Mouse (Mus musculus) embryonic facial prominence, embryonic 11.5 days (tissue): Measurements from ENCODE around the gene Dlat. TPM values are rescaled to one million over a fixed set of nuclear protein-coding genes. Genes with fewer than 3 reads are reported as not detected.

Source experiments
- ATAC-seq: fragments of 200-750 bp; cut with Nextera tagmentation; replicated peaks from 2 replicates; pipeline ENCODE4 v1.8.0; 2017; ENCODE audit warnings: low read depth; ENCODE audit not compliant: insufficient number of reproducible peaks, low FRiP score, low TSS enrichment
- DNase-seq: peaks from one replicate; pipeline ENCODE4 v3.0.0-alpha.2; 2015; ENCODE audit warnings: low spot score
- H3K27ac ChIP-seq: fragments of 300-500 bp; sonication (generic); replicated peaks from 2 replicates; pipeline ENCODE4 v1.5.1; 2014; ENCODE audit warnings: mild to moderate bottlenecking, low read depth, low read length, control low read depth
- H3K27me3 ChIP-seq: fragments of 300-500 bp; sonication (generic); 2 replicates; pipeline ENCODE4 v1.6.1; 2014; ENCODE audit warnings: mild to moderate bottlenecking, low read length, moderate library complexity, mixed read lengths; ENCODE audit not compliant: control insufficient read depth, insufficient read depth
- H3K36me3 ChIP-seq: fragments of 300-500 bp; sonication (generic); replicated peaks from 2 replicates; pipeline ENCODE4 v1.6.1; 2014; ENCODE audit warnings: low read depth, mild to moderate bottlenecking, low read length, moderate library complexity, mixed read lengths; ENCODE audit not compliant: control insufficient read depth, insufficient read depth
- H3K4me1 ChIP-seq: fragments of 300-500 bp; sonication (generic); 2 replicates; pipeline ENCODE4 v1.6.1; 2014; ENCODE audit warnings: low read length, mixed read lengths; ENCODE audit not compliant: control insufficient read depth, insufficient read depth
- H3K4me2 ChIP-seq: fragments of 300-500 bp; sonication (generic); 2 replicates; pipeline ENCODE4 v1.6.1; 2014; ENCODE audit warnings: low read depth, mild to moderate bottlenecking, control low read depth, low read length, moderate library complexity
- H3K4me3 ChIP-seq: fragments of 300-500 bp; sonication (generic); 2 replicates; pipeline ENCODE4 v1.5.1; 2014; ENCODE audit warnings: low read depth, low read length, control low read depth
- H3K9ac ChIP-seq: fragments of 300-500 bp; sonication (generic); replicated peaks from 2 replicates; pipeline ENCODE4 v1.6.1; 2014; ENCODE audit warnings: mild to moderate bottlenecking, control low read depth, low read length
- H3K9me3 ChIP-seq: fragments of 300-500 bp; sonication (generic); replicated peaks from 2 replicates; pipeline ENCODE4 v1.6.1; 2016; ENCODE audit warnings: mild to moderate bottlenecking, low read length, inconsistent platforms, mixed read lengths; ENCODE audit not compliant: control insufficient read depth
- WGBS: fragments of 180-500 bp; shearing (Covaris S2); extraction: QIAGEN DNeasy Blood & Tissue Kit; methylation state at CpG from one replicate; pipeline ENCODE4 v1.1.7; 2014; 5-methylcytosine and 5-hydroxymethylcytosine counted together
- polyA plus RNA-seq: library from polyadenylated mRNA; unstranded; fragments of >200 nt; fragmentation: Nextera tagmentation; extraction: Ambion mirVana; gene quantifications from 2 replicates; pipeline ENCODE4 v1.2.1, GENCODE M21; 2014

Gene Dlat
- 61.2 and 65.6 TPM in 2 replicates for polyA plus RNA-seq

- Histone ChIP-seq H3K4me1 (peaks cover 2% of the 10 kb centered on the region; the same call in 1 of the 2 replicates), H3K4me2 (peak within 1 kb of the TSS; percentile 65), H3K27me3 (no peaks in the 10 kb centered on the region), H3K9ac (peak within 1 kb of the TSS; percentile 84), H3K27ac (peak within 1 kb of the TSS; percentile 66; the same call in 1 of the 2 replicates), H3K4me3 (peak within 1 kb of the TSS; percentile 79), H3K36me3 (no peaks in the 10 kb centered on the region), H3K9me3 (no peaks in the 10 kb centered on the region)
- ATAC-seq (peak; percentile 95), DNase-seq (peak; percentile 91)
- WGBS: under 1% methylated on average over 62 of the region's 63 CpGs
Observed at GRCm38 (mm10) chr9:50659392-50660217, at the start of gene Dlat. Gene Dlat (minus strand): TSS chr9:50659780.

DNA sequence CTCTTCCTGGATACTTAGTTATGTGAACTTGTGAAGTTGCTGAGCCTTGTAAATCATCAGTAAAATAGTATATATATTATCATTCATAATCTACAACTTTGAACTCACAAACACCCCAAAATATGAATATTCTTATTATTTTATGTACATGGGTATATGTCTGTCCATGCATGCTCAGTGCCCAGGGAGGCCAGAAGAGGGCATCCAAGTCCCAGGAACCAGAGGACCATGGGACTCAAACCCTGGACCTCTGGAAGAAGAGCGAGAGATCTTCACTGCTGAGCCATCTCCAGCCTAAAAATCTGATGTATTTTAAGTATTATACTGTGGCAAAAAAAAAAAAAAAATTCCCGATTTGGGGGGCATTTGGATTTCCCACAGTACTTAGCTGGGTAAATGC is 49.5 kb upstream of the Dlat start:
- H3K27ac ChIP-seq: no peak overlapping the region
- WGBS: 40% methylated on average over 2 of the region's 2 CpGs
- peak; percentile 39 for DNase-seq

GRCm38 (mm10) chr9:50704907-50705306 is 45.3 kb upstream of the Dlat start:
- WGBS: 68% methylated on average over 6 of the region's 6 CpGs
- DNase-seq: no peak
- no peaks in the 10 kb centered on the region for H3K36me3 ChIP-seq

More for the DNA sequence above, 49.5 kb upstream of the Dlat start:
- H3K4me2 ChIP-seq: no peak overlapping the region
- ATAC-seq: no peak
- H3K36me3 ChIP-seq: no peaks in the 10 kb centered on the region
- no peak overlapping the region for H3K4me3 ChIP-seq
- H3K9me3 ChIP-seq: no peaks in the 10 kb centered on the region
- H3K9ac ChIP-seq: no peak overlapping the region
- H3K27me3 ChIP-seq: no peaks in the 10 kb centered on the region
- no peaks in the 10 kb centered on the region for H3K4me1 ChIP-seq

DNA sequence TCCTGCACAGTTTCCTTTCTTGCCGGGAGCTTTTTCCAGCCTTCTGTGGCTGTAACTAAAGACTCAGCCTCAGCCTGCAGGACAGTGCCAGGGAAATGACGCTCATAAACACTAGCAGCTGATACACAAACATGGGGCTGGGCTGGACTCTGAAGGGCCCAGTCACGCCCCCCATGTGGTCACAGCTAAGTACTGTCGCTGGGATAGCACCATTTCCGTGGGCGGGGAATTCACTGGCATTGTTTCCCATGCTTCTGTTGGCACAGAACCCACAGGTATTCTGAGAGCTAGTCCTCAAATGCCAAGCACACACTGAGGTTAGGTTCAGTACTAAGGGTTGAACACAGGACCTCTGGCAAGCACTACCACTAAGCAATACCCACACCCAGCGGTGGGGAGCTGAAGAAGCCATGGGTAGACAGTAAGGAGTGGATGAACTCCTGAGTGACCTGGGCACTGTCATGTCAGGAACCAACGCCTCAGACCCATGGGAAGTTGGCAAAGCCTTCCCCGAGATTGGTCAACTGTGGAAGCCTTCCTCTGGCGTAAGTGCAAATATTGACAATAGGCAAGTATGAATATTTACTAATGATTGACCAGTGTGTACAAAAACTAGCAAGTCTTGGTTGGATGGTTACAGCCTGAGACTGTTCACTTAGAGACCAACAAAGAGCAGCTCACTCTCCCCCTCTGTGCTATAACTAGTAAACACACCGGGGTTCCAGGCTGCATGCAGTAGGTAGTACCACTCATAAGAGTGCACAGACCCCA is 41.5 kb upstream of the Dlat start:
- no peaks in the 10 kb centered on the region for H3K9me3 ChIP-seq
- DNase-seq: no peak
- H3K4me1 ChIP-seq: peaks cover 4% of the 10 kb centered on the region; the same call in 1 of the 2 replicates
- no peaks in the 10 kb centered on the region; the same call in 1 of the 2 replicates for H3K36me3 ChIP-seq
- no peak overlapping the region for H3K27ac ChIP-seq
- no peak overlapping the region for H3K4me3 ChIP-seq
- ATAC-seq: no peak
- peaks cover 3% of the 10 kb centered on the region; the same call in 1 of the 2 replicates for H3K27me3 ChIP-seq
- 68% methylated on average over 11 of the region's 11 CpGs for WGBS
- H3K9ac ChIP-seq: no peak overlapping the region
- no peak overlapping the region for H3K4me2 ChIP-seq

More at GRCm38 (mm10) chr9:50704907-50705306, 45.3 kb upstream of the Dlat start:
- H3K9ac ChIP-seq: no peak overlapping the region
- H3K4me3 ChIP-seq: no peak overlapping the region
- H3K27me3 ChIP-seq: 0 out of 2 replicates have a peak, but pooled peaks cover under 1% of the 10 kb centered on the region
- no peaks in the 10 kb centered on the region for H3K9me3 ChIP-seq
- H3K4me2 ChIP-seq: no peak overlapping the region
- H3K4me1 ChIP-seq: no peaks in the 10 kb centered on the region
- no peak overlapping the region for H3K27ac ChIP-seq
- no peak for ATAC-seq

- ATAC-seq: 0 out of 2 replicates have a peak, but pooled peaks have one; percentile 53
Observed at GRCm38 (mm10) chr9:50698418-50699409, 39.1 kb upstream of the Dlat start.

GRCm38 (mm10) chr9:50697706-50698041 is 38.1 kb upstream of the Dlat start:
- Histone ChIP-seq H3K27ac (no peak overlapping the region), H3K4me1 (peaks cover 4% of the 10 kb centered on the region; the same call in 1 of the 2 replicates), H3K4me2 (peak overlapping the region; percentile 43), H3K27me3 (peaks cover 3% of the 10 kb centered on the region; the same call in 1 of the 2 replicates), H3K36me3 (no peaks in the 10 kb centered on the region; the same call in 1 of the 2 replicates), H3K9ac (peak overlapping the region; percentile 50; the same call in 1 of the 2 replicates), H3K4me3 (no peak overlapping the region), H3K9me3 (no peaks in the 10 kb centered on the region)
- ATAC-seq (peak; percentile 74), DNase-seq (peak; percentile 79)
- 7% methylated on average over 12 of the region's 12 CpGs for WGBS

More at GRCm38 (mm10) chr9:50698418-50699409, 39.1 kb upstream of the Dlat start:
- peaks cover 3% of the 10 kb centered on the region; the same call in 1 of the 2 replicates for H3K27me3 ChIP-seq
- peak overlapping the region; percentile 60 for H3K9ac ChIP-seq
- peaks cover 4% of the 10 kb centered on the region; the same call in 1 of the 2 replicates for H3K4me1 ChIP-seq
- no peaks in the 10 kb centered on the region; the same call in 1 of the 2 replicates for H3K36me3 ChIP-seq
- no peak overlapping the region for H3K27ac ChIP-seq
- no peaks in the 10 kb centered on the region for H3K9me3 ChIP-seq
- peak overlapping the region; percentile 53 for H3K4me3 ChIP-seq
- 1% methylated on average over 63 of the region's 70 CpGs for WGBS
- H3K4me2 ChIP-seq: peak overlapping the region; percentile 99
- peak; percentile 41 for DNase-seq
